Mouse (Mus musculus): ENCODE results near the gene Arhgap15. TPM values are rescaled to one million over a fixed set of nuclear protein-coding genes. Genes with fewer than 3 reads are reported as not detected.

The Arhgap15 gene
- polyA plus RNA-seq, 1 experiment: 4.8 TPM

DNA sequence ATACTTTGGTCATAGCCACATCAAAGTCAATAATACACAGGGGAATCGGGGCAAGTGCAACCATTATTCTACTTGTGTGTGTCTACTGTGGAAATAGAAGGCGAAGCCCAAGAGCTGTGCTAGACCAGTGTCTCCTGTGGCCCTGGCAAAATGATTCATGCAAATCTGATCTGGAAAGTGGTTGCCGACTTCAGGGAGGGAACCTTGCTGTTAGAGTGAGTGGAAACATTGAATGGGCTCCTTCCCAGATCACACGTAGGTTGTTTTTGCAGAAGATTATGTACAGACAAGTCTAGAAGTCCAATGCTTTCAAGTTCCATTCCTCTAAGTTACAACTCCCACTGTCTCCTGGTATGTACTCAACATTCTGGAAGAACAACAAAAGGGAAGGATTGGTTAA is 606.2 kb downstream of the Arhgap15 start:
- TF ChIP-seq POLR2A (IDR thresholded peaks at IDR 0.05; ENCODE audit: low read depth, low read length) (no peak), CTCF (IDR thresholded peaks at IDR 0.05; ENCODE audit: extremely low read depth, insufficient read depth, insufficient read length, insufficient replicate concordance) (no peak)
- Histone ChIP-seq H3K27ac (ENCODE audit: insufficient read depth, low read length) (no peak overlapping the region), H3K27me3 (ENCODE audit: control insufficient read depth, insufficient read depth, low read length) (no peaks in the 10 kb centered on the region), H3K36me3 (ENCODE audit: control insufficient read depth, insufficient read depth, low read length) (peaks cover 3% of the 10 kb centered on the region; the same call in 1 of the 2 replicates), H3K4me1 (ENCODE audit: control insufficient read depth, insufficient read depth, insufficient read length) (no peaks in the 10 kb centered on the region; the same call in 1 of the 2 replicates), H3K4me3 (ENCODE audit: extremely low read depth, insufficient read depth, insufficient read length) (no peak overlapping the region)
- WGBS: 80% methylated on average over 4 of the region's 4 CpGs
- DNase-seq (ENCODE audit: low read depth in 1 of 2, low spot score in 2 of 2): no peak

DNA sequence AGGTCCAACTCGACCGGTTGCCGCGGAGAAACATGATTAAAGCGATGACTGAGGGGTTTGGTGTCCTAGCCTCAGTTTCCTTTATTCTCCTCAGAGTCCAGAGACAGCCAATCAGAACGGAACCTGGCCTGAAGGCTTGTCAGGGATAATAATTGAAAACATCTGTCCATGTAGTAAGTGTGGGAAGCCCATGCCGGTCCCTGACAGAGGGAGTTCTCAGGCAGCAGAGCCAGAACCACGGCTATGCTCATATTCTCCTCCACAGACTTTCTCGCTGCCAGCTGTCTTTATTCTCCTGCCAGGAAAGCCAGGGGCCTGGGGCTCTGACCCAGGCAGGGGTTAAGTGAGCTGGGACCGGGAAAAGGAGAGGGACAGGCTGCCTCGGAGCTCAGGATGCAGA is 606.7 kb downstream of the Arhgap15 start:
- H3K27me3 ChIP-seq (ENCODE audit: control insufficient read depth, insufficient read depth, low read length): no peaks in the 10 kb centered on the region

DNA sequence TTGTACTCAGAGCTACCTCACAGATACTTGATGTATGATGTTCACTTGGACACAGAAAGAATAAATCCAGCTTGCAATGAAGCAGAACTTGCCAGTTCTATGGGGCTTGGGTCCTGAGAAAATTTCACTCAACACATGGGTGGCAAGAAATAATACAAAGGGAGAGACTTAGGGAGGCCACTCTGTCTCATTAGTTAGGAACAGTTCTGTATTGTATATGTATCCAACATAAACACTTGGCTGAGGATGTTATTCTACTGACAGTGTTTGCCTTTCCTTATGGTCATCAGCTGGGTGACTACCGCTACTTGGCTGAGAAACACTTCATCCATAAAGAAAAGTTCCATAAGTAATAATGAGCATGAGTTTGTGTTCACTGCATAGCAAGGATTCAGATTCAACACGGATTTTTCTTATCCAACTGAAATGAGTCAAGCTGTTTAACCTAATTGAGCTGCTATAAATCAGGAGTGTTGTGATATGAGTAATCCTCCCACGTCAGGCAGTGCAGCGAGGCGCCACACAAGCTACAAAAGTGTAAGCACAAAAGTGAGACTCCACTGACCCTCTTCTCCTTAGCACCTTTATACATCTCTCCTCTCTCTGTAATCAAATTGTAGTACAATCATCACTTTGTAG is 607.7 kb downstream of the Arhgap15 start:
- H3K27me3 ChIP-seq (ENCODE audit: control insufficient read depth, insufficient read depth, low read length): no peaks in the 10 kb centered on the region
- WGBS: 89% methylated on average over 5 of the region's 5 CpGs
- DNase-seq (ENCODE audit: low read depth in 1 of 2, low spot score in 2 of 2): no peak
- no peaks in the 10 kb centered on the region for H3K4me1 ChIP-seq (ENCODE audit: control insufficient read depth, insufficient read depth, insufficient read length)
- TF ChIP-seq POLR2A (IDR thresholded peaks at IDR 0.05; ENCODE audit: low read depth, low read length): no peak
- TF ChIP-seq CTCF (IDR thresholded peaks at IDR 0.05; ENCODE audit: extremely low read depth, insufficient read depth, insufficient read length, insufficient replicate concordance): no peak
- H3K4me3 ChIP-seq (ENCODE audit: extremely low read depth, insufficient read depth, insufficient read length): no peak overlapping the region
- peaks cover 3% of the 10 kb centered on the region; the same call in 1 of the 2 replicates for H3K36me3 ChIP-seq (ENCODE audit: control insufficient read depth, insufficient read depth, low read length)
- H3K27ac ChIP-seq (ENCODE audit: insufficient read depth, low read length): no peak overlapping the region

More for the DNA sequence above, 606.7 kb downstream of the Arhgap15 start:
- Histone ChIP-seq H3K4me3 (ENCODE audit: extremely low read depth, insufficient read depth, insufficient read length) (no peak overlapping the region), H3K36me3 (ENCODE audit: control insufficient read depth, insufficient read depth, low read length) (peaks cover 3% of the 10 kb centered on the region; the same call in 1 of the 2 replicates), H3K4me1 (ENCODE audit: control insufficient read depth, insufficient read depth, insufficient read length) (no peaks in the 10 kb centered on the region; the same call in 1 of the 2 replicates), H3K27ac (ENCODE audit: insufficient read depth, low read length) (no peak overlapping the region)
- TF ChIP-seq POLR2A (IDR thresholded peaks at IDR 0.05; ENCODE audit: low read depth, low read length) (no peak), CTCF (IDR thresholded peaks at IDR 0.05; ENCODE audit: extremely low read depth, insufficient read depth, insufficient read length, insufficient replicate concordance) (no peak)
- 90% methylated on average over 11 of the region's 11 CpGs for WGBS
- no peak for DNase-seq (ENCODE audit: low read depth in 1 of 2, low spot score in 2 of 2)

DNA sequence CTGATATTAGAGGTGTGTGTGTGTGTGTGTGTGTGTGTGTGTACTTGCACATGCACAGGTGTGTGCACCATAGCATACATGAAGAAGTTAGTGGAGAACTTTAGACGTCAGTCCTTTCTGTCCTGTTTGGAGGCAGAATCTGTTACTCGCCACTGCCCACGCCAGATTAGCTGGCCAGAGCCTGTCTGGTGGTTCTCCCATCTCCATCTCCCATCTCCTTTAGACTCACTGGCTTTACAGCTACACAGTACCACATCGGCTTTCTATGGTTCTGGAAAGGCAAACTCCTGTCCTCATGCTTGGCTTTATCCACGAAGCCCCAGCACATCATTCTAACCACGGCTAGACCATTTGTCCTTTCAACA is 608.2 kb downstream of the Arhgap15 start:
- no peak for DNase-seq (ENCODE audit: low read depth in 1 of 2, low spot score in 2 of 2)
- TF ChIP-seq CTCF (IDR thresholded peaks at IDR 0.05; ENCODE audit: extremely low read depth, insufficient read depth, insufficient read length, insufficient replicate concordance) (no peak), POLR2A (IDR thresholded peaks at IDR 0.05; ENCODE audit: low read depth, low read length) (no peak)
- no peak overlapping the region for H3K27ac ChIP-seq (ENCODE audit: insufficient read depth, low read length)
- no peaks in the 10 kb centered on the region for H3K4me1 ChIP-seq (ENCODE audit: control insufficient read depth, insufficient read depth, insufficient read length)
- peaks cover 3% of the 10 kb centered on the region; the same call in 1 of the 2 replicates for H3K36me3 ChIP-seq (ENCODE audit: control insufficient read depth, insufficient read depth, low read length)
- no peaks in the 10 kb centered on the region for H3K27me3 ChIP-seq (ENCODE audit: control insufficient read depth, insufficient read depth, low read length)
- no peak overlapping the region for H3K4me3 ChIP-seq (ENCODE audit: extremely low read depth, insufficient read depth, insufficient read length)
- WGBS: 91% methylated on average over 6 of the region's 6 CpGs

DNA sequence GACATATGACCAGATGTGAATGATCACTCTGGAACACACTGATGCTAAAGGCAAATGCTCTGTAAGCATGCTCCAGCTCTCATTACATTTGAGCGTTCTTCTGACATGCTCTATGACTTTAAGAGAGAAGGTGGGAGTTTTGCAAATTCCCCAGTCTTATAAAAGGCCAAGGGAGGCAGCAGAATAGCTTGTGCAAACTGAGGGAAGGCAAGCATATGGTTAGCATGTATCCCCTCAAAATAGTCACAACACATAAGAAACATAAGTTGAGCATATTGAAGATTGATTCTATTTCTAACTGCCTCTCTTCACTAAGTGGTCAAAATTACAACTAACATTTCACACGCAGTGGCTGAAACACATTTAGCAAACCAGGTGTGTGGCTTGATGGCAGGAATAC is 631.6 kb downstream of the Arhgap15 start:
- Histone ChIP-seq H3K4me1 (ENCODE audit: control insufficient read depth, insufficient read depth, insufficient read length) (no peaks in the 10 kb centered on the region), H3K27me3 (ENCODE audit: control insufficient read depth, insufficient read depth, low read length) (no peaks in the 10 kb centered on the region), H3K27ac (ENCODE audit: insufficient read depth, low read length) (no peak overlapping the region), H3K4me3 (ENCODE audit: extremely low read depth, insufficient read depth, insufficient read length) (no peak overlapping the region), H3K36me3 (ENCODE audit: control insufficient read depth, insufficient read depth, low read length) (no peaks in the 10 kb centered on the region)
- WGBS: 89% methylated on average over 2 of the region's 2 CpGs
- TF ChIP-seq POLR2A (IDR thresholded peaks at IDR 0.05; ENCODE audit: low read depth, low read length) (no peak), CTCF (IDR thresholded peaks at IDR 0.05; ENCODE audit: extremely low read depth, insufficient read depth, insufficient read length, insufficient replicate concordance) (no peak)
- DNase-seq (ENCODE audit: low read depth in 1 of 2, low spot score in 2 of 2): no peak

DNA sequence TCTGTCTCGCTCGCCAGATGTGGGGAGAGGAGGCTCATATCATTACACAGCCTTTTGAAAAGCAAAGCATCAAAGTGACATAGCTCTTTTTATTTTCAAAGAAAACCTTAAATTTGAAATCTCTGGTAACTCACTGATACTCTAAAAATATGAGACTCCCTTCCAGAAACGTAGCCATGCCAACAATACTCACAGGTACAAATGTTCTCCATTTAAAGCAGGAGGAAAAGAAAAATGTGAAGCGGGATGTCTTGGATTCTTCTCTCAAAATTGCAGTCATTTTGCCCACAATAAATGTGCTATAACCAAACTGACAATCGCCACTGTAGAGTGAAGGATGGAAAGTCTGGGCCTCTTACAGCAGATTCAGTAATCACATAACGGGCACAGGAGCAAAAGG is 635.9 kb downstream of the Arhgap15 start:
- Histone ChIP-seq H3K27me3 (ENCODE audit: control insufficient read depth, insufficient read depth, low read length) (no peaks in the 10 kb centered on the region), H3K36me3 (ENCODE audit: control insufficient read depth, insufficient read depth, low read length) (peaks cover 8% of the 10 kb centered on the region), H3K27ac (ENCODE audit: insufficient read depth, low read length) (no peak overlapping the region), H3K4me3 (ENCODE audit: extremely low read depth, insufficient read depth, insufficient read length) (no peak overlapping the region), H3K4me1 (ENCODE audit: control insufficient read depth, insufficient read depth, insufficient read length) (no peaks in the 10 kb centered on the region)
- TF ChIP-seq POLR2A (IDR thresholded peaks at IDR 0.05; ENCODE audit: low read depth, low read length) (no peak), CTCF (IDR thresholded peaks at IDR 0.05; ENCODE audit: extremely low read depth, insufficient read depth, insufficient read length, insufficient replicate concordance) (no peak)
- DNase-seq (ENCODE audit: low read depth in 1 of 2, low spot score in 2 of 2): no peak
- 94% methylated on average over 6 of the region's 6 CpGs for WGBS

DNA sequence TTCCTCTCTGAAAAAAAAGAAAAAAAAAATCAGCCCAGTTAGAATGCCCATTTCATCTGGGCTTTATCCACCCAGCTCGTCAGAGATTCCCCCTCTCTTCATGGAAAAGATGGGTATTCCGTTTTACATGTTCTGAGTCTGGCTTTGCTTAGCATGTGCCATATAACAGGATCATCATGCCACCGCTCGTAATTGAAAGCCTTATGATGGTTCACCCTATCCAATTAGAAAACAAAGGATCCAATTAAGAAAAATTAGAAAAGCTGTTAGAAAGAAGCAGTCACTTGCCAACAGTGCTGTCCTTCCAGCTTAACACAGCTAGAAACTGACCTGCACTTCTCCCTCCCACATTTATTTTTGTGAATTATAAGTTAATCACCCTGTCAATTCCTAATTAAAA is 640.9 kb downstream of the Arhgap15 start:
- Histone ChIP-seq H3K4me1 (ENCODE audit: control insufficient read depth, insufficient read depth, insufficient read length) (no peaks in the 10 kb centered on the region), H3K27me3 (ENCODE audit: control insufficient read depth, insufficient read depth, low read length) (no peaks in the 10 kb centered on the region), H3K4me3 (ENCODE audit: extremely low read depth, insufficient read depth, insufficient read length) (no peak overlapping the region), H3K36me3 (ENCODE audit: control insufficient read depth, insufficient read depth, low read length) (peaks cover 8% of the 10 kb centered on the region), H3K27ac (ENCODE audit: insufficient read depth, low read length) (no peak overlapping the region)
- TF ChIP-seq CTCF (IDR thresholded peaks at IDR 0.05; ENCODE audit: extremely low read depth, insufficient read depth, insufficient read length, insufficient replicate concordance): no peak
- no peak for TF ChIP-seq POLR2A (IDR thresholded peaks at IDR 0.05; ENCODE audit: low read depth, low read length)
- no peak for DNase-seq (ENCODE audit: low read depth in 1 of 2, low spot score in 2 of 2)
- WGBS: 88% methylated on average over 4 of the region's 4 CpGs
